Mouse (Mus musculus): Measurements from ENCODE around the gene Rufy1.

The Rufy1 gene

DNA sequence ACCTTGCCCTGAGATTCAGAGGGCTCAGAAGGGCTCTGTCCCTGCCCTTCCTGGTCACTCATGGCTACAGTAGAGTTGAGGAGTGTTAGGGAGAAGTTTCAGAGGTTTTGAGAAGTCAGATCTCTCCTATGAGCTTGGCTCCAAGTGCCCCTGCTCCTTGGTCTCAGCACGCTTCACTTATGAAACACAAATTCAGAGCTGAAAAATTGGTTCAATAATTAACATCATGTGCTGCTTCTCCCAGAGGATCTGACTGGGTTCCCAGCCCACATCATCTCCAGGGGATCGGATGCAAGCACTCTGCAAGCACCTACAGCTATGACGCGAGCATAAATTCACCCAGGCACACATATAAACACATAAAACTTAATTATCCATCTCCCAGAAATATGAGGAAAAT, 4.9 kb downstream of the Rufy1 start:
- DNase-seq (ENCODE audit: low spot score), result no peak

DNA sequence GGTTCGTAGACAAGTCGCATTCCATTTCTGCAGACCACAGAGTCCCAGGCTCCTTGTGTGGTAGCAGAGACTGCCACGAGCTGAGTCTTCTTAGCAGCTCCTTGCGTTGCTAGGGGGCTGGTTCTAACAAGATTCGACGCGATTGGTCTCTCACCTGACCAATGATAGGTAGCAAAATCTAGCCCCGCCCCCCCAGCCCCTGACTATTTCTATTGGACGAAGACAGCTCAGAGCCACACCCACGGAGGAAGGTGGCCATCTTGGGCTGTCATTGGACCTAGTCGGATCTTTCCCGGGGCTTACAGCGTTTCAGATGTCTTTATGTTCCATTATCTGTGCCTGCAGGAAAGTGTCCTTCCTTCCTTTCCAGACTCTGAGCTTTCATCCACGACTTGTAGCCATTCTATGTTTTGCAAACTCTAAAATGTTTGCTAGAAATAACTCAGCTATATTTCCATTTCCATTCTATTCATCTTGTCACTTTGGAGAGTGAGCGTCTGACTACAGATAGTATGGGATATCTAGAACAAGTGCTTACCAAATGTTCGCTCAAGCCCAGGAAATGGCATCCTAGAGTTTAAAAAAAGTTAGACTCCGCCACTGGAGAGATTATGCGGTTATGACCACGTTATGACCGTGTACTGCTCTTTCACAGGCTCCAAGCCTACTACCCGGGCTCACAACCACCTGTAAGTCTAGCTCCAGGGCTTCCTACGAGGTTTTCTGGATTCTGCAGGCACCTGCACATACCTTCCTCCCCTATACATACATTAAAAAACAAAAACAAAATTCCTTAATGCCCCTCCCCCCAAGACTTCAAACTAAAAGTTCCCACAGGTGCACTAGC, 8.8 kb downstream of the Rufy1 start:
- peak; percentile 97 for DNase-seq (ENCODE audit: low spot score)

DNA sequence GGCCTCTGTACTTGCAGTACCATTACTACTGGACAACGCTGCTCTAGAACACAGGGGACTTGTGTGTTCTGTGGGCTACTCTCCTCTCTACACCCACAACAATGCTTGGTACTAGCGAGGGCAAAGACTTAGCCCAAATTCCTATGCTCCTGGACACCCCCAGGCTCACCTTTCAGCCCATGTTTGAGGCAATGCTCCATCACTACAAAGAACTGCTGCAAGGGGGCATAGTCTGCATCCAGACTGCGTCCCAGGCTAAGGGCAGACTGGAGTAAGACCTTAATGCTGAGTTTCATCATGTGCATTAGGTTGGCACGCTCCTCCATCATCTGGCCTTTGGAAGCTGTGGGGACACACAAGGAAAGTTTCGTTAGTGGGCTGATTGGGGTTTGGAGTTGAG, 9.5 kb downstream of the Rufy1 start:
- DNase-seq (ENCODE audit: low spot score), result no peak

DNA sequence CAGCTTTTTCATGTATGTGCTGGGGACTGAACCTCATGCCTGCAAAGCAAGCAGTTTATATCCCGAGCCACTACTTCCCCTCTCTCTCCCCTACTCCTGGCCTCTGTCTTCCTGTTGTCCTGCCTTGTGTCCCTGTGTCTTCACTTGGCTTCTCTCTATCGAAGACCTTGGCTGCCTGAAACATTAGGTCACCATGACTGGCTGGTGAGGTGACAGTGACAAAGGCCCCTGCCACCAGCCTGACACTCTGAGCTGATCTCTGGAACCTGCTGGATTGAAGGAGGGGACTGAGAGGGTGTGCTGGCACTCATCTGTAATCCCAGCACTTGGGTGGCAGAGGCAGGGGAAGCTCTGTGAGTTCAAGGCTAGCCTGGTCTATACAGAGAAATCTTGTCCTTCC, 13.1 kb downstream of the Rufy1 start:
- DNase-seq (ENCODE audit: low spot score), result no peak

DNA sequence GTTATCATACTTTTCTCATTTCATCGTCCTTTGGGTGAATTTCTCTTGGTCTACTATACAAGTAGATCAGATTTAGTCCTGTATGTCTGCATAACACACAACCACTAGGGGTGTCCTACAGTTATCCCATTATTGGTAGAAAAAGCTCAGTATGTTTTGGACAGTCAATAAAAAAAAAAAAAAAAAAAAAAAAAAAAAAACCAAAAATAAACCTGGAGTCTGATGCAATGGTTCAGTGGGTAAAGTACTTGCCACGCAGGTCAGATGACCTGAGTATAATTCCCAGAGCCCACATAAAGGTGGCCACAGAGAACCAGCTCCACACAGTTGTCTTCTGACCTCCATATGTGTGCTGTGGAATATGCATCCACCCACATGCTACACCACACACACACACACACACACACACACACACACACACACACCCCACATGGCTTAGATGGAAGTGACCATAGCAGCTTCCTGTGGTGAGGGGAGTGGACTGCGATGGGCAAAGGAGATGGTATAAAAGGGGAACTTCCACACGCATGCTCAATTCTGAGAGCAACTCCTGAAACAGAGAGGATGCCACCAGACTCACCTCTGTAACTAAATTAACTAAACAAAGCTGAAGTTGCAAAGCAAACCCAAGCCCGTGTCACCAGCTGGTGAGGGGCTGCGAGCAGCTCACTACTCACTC, 15.2 kb downstream of the Rufy1 start:
- no peak for DNase-seq (ENCODE audit: low spot score)

DNA sequence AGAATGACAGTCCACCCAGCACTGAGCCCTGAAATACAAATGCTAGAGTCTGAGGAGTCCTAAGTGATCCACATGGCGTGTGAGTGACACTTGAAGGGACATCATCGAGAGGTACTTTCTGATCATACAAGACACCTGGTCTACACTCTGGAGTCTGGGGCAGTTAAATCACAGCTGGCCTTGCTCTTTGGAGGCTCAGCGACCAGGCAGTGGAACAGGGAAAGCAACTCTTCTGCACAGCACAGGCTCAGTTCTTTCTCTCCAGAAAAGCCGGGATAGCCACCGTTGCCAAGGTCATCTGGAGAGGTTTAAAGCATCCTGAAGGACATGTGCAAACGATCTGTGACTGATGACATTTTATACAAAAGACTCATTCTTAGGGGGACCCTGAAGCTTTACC, 23.7 kb downstream of the Rufy1 start:
- DNase-seq (ENCODE audit: low spot score), result peak; percentile 44

DNA sequence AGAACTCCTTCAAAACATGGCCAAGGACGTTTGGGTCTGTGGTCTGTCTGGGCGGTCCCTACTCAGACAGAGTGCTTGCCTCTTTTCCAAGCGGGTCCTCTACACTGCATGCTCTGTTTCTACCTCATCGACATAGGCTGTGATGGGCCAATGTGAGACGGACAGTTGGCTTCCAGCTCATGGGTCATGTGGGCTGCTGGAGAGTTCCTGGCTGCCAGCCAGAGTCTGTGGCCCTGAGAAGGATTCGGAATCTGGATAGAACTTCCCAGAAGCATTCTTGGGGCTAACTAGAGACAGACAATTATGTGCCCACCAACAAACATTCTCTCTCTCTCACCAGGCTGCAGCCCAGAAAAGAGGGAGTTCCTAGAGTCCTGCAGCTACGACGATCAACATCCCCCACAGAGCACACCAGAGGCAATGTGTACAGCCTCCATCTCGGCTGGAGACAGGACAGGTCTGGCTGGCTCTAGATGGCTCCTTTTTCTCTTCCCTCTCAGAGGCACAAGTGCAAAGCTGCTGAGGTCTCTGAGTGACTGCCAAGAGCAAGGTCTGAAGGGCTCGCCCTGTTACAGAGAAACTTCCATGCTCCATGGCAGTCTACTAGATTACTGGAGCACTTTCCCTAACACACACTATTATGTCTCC, 27.4 kb downstream of the Rufy1 start:
- DNase-seq (ENCODE audit: low spot score), result no peak

DNA sequence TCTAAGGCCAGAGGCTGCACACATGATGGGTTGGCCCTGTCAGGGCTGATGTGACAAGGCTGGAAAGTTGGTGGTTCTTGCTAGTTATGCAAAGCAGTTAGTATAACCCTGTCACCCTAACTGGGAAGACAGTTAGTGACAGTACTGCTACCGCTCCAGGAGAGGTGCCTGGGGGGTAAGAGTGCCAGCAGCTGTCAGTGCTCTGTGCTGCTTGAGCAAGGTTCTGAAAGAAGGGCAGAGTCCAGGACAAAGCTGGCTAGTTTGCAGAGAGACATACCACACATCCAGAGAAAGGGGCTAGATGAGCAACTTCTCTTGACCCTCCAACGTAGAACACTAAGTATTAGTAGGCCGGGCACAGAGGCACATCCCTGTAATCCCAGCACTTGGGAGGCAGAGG, 28.4 kb downstream of the Rufy1 start:
- no peak for DNase-seq (ENCODE audit: low spot score)

DNA sequence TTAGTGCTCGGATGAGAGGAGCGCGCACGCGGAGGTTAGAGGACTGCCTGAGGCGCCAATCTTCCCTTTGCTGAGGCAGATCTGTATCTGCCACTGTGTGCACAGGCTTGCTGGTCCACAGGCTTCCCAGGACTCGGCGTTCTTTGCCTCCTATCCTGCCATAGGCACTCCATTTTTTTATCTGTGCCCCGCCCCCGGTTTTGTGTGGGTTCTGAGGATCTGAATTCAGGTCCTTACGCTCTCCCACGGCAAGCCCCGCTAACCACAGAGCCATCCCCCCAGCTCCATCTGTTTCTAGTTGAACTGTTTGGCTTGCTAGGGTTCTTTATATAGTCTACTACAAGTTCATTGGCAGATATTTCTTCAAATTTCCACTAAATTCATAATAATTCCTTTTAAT, 32.1 kb downstream of the Rufy1 start:
- DNase-seq (ENCODE audit: low spot score), result no peak

DNA sequence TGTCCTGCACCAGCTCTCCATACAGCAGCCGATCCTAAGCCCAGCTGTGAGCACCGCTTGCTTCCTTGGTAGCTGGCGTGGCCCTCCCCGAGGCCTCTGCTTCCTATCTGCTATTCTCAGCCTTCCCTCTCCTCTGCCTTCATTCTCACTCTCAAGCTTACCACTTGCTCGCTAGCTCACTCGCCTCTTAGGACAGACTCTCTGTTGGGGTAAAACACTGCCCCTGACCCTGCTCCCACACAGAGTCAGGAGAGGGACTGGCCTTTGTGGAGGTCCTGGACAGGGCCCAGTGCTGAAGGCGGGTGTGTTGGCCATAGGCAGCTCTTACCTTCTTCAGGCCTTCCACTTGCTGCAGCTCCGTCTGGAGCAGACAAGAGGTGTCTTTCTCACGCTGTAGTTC, 33.6 kb downstream of the Rufy1 start:
- DNase-seq (ENCODE audit: low spot score), result no peak

DNA sequence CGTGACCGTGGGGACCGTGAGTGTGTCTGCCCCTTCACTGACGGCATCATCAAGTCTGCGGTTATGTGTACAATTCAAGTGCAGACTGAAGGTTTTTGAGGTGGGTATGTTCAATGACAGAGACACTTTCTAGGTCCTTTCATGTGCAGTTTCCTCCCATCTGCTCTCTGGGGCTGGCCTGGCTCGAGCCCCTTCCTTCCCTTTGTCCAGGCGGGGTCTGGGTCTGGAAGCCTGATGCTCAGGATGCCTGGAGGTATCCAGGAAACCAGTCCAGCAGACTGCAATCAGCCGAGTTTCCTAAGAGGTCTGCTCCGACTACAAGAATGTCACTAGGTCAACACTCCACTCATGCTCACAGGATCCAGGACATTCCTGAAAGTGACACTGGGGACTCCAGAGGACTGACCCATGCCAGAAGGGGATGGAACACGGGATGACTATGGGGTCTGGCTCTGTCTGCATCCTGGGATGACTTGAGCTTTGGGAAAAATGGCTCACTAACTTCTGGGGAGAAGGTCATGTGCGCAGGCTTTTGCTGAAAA, 34.1 kb downstream of the Rufy1 start:
- no peak for DNase-seq (ENCODE audit: low spot score)

DNA sequence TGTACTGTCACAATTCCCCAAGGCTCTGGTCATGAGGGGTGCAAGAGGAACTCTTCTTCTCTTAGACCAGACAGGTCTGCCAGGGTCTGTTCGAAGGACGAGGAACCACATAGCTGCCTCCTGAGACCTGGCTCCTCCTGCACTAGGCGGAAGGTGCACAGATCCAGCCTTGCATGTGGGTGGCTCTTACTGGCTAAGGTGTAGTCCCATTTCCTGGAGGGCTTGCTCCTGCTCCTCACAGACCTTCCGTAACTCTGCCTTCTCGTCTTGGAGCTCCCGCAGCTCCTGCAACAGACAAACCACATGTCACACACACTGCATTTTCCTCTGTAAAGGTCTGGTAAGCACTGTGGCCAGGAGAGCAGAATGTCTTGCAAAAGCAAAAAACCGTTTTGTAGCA, 36.2 kb downstream of the Rufy1 start:
- no peak for DNase-seq (ENCODE audit: low spot score)

DNA sequence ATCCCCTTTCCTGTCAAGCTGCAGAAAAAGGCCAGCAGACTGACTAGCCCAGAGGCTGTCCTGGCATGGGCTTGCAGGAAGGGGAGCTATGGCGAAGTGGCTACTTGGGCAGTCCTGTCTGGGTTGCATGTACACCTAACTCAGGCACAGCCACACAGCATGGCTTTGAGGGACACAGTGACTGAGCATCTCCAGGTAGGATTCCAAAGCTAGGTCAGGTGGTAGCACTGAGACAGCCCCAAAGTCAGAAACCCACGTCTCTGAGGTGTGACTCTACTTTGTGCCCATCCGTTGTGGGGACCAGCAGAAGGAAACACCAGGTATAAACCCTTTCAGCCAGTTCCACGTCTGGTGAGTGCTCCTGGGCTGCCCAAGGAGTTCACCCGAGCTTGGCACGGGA, 37.6 kb downstream of the Rufy1 start:
- no peak for DNase-seq (ENCODE audit: low spot score)

DNA sequence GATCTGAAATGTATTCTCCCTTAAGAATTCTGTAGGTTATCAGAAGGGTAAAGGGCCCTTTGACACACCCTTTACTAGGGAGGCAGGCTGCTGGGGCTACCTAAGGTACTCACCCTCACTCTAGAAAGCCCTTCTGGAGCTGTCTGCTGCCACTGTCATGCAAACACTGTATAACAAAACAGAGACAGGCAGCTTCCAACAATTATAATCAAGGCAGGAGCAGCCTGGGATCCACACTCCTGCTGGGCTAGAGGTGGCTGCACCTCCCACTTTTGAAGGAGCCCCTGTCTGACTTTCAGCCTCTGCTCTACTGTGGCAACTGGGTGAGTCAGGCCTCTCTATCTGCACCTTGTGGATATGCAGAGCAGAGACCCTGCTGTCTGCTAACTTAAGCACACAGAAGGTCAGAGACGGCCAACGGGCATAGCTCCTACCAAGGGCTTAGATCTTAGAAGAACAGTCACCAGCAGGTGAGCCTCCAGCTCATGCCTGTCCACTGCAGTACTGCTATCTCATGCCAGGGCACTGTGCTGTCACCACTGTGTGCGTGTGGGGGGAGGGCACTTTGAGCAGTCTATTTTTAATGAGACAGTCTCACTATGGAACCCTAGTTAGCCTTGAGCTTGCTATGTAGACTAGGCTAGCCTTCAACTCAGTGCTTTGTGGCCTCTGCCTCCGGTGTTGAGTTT, 39.5 kb downstream of the Rufy1 start:
- no peak for DNase-seq (ENCODE audit: low spot score)

DNA sequence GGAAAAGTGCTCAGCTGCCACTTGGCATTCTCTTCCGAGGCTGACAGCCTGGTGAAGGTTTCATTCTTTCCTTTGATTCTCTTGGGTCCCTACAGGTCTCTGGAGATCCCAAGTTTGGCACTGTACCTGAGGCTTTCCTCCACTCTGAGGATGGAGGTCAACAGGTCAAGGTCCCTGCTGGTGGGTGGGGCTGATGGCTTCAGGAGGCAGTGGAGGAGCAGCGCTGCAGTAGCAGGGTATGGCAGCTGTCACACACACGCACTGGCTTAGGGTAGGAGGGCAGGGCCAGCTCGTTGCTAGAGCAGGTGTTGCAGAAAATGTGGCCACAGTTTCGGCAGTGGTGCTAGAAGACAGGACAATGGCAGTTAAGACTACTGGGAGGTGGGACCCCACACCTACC, 41.3 kb downstream of the Rufy1 start:
- no peak for DNase-seq (ENCODE audit: low spot score)

DNA sequence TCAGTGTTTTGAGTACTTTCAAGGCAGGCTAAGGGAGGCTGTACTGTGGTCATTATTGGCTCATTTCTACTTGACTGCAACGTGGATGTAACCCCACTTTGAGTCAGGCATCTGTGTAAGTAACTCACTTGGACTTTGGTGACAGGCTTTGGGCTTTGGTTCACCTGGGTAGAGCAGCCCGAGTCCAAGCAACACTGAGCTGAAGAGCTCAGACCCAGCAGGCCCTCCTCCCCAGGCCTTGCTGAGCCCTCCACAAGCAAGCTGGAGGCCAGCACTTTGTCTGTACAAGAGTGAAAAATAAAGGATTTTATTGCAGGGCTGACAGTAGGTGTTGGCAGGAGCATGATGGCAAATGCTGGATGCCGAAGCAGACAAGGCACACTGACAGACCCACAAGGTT, 41.9 kb downstream of the Rufy1 start:
- DNase-seq (ENCODE audit: low spot score), result no peak

DNA sequence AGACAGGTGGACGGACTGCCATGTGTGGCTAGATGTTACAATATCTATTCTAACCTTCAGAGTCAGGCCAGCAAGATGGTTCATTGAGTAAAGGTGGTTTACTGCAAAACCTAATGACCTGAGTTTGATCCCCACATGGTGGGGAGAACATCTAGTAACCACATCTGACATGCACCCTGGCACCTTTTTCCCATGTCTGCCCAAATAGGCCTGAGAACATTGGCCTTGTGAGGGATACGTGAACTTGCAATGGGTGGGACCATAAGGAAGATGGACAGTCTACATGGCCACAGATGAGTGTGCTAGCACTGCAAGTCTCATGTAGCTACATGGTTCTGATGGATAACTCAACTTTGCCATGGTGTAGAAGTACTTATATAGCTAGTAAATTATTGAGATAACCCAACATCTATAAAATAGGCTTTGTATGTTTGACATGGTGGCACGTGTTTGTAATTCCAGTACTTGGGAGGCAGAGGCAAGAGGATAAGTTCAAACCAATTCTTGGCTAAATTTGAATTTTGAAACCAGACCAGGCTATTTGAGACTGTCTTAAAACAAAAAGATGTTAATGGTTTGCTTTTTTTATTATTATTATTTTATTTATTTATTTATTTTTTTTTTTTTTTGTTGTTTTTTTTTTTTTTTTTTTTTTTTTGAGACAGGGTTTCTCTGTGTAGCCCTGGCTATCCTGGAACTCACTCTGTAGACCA, 42.6 kb downstream of the Rufy1 start:
- no peak for DNase-seq (ENCODE audit: low spot score)

DNA sequence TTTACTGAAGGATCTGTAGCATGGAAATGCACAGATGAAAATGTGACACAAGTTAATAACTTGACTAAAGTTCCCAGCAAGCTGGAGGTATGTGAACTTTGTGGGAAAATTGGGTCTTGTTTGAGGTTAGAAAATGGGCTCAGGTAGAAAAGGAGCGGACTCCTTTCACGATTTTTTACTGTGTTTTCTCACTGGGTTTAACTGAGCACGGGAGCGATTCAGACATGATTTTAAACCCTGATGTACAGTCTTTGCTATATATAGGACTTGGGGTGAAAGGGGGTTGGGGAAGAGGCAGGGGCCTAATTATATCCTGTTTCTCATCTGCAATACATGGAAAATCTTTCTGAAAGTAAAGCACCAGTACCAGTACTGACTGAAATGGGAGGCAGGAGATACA, 43.2 kb downstream of the Rufy1 start:
- DNase-seq (ENCODE audit: low spot score), result no peak

DNA sequence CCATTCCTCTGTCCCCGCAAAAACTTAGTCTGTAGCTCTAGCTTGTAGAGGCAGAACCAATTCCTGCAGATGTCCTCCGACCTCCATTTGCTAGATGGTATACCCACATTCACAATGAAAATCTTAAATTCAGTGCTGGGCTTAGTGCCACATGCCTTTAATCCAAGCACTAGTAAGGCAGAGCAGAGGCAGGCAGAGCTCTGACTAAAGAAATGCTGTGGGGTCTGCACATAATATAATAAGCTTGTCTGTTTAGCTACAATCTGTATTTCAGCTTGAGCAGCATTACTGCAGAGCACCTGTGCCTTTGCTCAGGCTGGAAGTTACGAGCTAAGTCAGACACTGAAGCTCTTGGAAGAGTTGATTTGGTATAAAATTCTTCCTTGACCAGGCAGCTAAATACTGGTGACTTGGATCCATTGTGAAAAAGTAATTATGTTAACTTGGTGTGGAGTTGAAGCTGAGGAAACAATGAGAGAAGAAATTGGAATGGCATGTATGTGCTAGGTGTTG, 43.7 kb downstream of the Rufy1 start:
- DNase-seq (ENCODE audit: low spot score), result no peak

DNA sequence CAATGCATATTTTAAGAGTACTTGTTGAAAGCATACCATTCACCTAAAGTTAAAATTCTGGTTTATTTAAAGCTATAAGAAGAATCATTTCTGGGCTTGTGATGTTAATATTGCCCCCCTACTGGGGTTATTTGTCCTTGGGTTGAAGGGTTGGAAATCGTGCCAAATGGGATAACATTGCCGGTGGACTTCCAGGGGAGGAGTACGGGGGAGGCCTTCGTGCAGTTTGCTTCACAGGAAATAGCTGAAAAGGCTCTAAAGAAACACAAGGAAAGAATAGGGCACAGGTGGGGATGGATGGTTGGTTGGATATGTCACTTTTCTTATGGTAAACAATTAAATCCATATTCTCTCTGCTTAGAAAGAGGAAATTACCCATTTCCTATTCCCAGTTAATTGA, 49.6 kb downstream of the Rufy1 start:
- DNase-seq (ENCODE audit: low spot score), result no peak

DNA sequence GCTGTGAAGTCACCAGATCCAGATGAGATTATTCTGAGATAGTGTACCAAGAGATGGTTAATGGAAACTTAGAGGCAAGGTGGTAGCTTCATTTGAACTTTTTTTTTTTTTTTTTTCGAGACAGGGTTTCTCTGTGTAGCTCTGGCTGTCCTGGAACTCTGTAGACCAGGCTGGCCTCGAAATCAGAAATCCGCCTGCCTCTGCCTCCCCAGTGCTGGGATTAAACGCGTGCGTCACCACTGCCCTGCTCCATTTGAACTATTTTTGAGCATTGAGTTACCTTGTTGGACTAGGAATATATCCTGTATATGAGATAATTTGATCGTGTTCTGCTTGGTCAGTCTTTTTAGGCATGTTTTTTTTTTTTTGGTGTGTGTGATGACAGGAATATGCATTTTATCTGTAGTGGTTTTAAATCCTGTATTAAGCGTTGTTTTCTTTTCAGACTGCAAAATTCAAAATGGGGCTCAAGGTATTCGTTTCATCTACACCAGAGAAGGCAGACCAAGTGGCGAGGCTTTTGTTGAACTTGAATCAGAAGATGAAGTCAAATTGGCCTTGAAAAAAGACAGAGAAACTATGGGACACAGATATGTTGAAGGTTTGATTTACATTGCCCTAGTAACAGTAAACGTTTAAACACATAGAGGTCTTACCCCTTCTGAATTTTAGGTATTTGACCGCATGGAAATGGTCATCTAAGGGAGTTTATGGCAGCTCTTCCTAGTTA, 51.7 kb downstream of the Rufy1 start:
- DNase-seq (ENCODE audit: low spot score), result no peak

All from embryo, embryonic 10.5 days (tissue).